Mouse (Mus musculus): Measurements from ENCODE around the gene H2-D1.

DNA sequence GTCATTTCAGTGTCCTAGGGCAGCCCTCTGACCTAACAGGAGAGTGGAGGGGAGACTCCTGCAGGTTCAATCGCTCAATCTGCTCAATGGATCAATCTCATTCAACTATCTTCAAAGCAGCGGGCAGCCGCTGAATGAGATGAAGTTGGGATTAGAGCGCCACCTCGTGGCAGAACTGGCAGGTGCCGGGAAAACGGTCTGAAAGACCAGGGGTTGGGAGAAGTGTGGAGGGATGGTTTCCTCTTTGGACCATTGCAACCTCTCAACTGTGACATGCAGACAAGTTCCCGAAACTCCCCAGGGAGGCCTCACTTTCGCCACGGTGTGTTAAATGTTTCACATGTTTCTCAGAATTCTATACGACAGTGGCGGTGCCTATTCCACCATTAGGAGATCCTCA lies 30.5 kb upstream of the H2-D1 start:
- TF ChIP-seq POLR2A (IDR thresholded peaks at IDR 0.05; ENCODE audit: low read depth, low read length) (no peak), CTCF (IDR thresholded peaks at IDR 0.05; ENCODE audit: borderline replicate concordance, insufficient read depth, low read length) (peak; percentile 71)
